Mouse (Mus musculus) splenic B cell, adult 2 months (primary cell): ENCODE data around the gene Fyttd1.
"Not testable (repeated sequence)": the region's sequence is repeated elsewhere in the genome, so short reads cannot be mapped to it uniquely, and the experiment has no call there.

Source experiments
- DNase-seq: peaks from one replicate; pipeline ENCODE4 v3.0.0-alpha.2; 2011; ENCODE audit warnings: low read depth, low spot score
- H3K27me3 ChIP-seq: 2 replicates; pipeline ENCODE4 v1.6.1; 2012; ENCODE audit warnings: mild to moderate bottlenecking, low read length, moderate library complexity, mixed read lengths; ENCODE audit not compliant: control insufficient read depth, poor library complexity, insufficient read depth, severe bottlenecking
- H3K36me3 ChIP-seq: 2 replicates; pipeline ENCODE4 v1.6.1; 2012; ENCODE audit warnings: mild to moderate bottlenecking, low read length, moderate library complexity, mixed read lengths; ENCODE audit not compliant: control insufficient read depth, poor library complexity, insufficient read depth, severe bottlenecking

The Fyttd1 gene

DNA sequence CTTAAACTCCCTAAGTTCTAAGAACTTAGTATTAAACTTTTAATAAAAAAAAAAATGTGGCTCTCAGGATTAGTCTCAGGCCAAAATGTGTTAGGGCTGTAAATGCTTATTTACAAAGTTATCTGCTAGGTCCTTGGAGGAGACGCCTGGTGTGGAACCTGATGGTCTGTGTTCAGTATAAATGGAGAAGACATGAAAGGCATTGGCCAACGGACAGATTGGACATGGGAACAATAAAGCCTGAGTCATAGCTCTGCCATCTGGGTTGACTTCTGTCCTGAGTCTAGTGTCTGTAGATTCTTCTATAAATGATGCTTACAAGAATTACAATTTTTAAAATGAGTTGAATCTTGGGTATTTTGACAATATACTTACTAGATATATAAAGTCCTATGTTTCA, 28.9 kb downstream of the Fyttd1 start:
- Histone ChIP-seq H3K36me3 (peaks cover 5% of the 10 kb centered on the region; the same call in 1 of the 2 replicates), H3K27me3 (no peaks in the 10 kb centered on the region)
- DNase-seq: no peak

DNA sequence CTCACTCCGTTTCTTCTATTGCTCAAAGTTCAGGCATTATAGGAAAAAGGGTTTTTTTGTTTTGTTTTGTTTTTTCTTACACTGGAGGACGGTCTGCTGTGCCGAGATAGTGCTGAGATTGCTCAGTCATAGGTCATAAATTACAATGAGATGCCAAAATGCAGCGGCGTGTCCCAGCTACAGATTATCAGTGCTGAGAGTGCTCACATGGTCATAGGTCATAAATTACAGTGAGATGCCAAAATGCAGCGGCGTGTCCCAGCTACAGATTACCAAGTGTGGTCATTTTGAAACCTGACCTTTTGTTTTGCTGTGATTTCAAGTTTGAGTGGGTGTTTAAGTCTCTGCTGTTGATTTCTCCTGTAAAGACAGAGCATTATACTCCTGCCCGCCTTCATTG, 29.4 kb downstream of the Fyttd1 start:
- Histone ChIP-seq H3K36me3 (peaks cover 5% of the 10 kb centered on the region; the same call in 1 of the 2 replicates), H3K27me3 (no peaks in the 10 kb centered on the region)
- DNase-seq: no peak

DNA sequence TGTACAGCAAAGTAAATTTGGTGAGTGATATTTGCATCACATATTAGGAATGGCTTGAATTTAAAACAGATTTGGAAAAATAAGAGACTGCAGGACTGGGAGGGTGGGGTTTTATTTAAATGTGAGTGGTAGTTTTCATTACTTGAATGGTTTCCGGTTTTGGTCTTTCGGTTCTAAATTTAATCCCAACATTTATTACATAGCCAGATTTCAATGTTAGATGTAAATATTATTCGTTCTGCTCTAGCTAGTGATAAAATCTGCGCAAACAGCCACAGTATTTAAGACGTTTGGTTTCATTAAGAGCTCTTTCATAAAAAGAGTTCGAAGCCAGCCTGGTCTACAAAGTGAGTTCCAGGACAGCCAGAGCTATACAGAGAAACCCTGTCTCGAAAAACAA, 35.9 kb downstream of the Fyttd1 start:
- H3K27me3 ChIP-seq: no peaks in the 10 kb centered on the region
- no peak for DNase-seq
- no peaks in the 10 kb centered on the region for H3K36me3 ChIP-seq

DNA sequence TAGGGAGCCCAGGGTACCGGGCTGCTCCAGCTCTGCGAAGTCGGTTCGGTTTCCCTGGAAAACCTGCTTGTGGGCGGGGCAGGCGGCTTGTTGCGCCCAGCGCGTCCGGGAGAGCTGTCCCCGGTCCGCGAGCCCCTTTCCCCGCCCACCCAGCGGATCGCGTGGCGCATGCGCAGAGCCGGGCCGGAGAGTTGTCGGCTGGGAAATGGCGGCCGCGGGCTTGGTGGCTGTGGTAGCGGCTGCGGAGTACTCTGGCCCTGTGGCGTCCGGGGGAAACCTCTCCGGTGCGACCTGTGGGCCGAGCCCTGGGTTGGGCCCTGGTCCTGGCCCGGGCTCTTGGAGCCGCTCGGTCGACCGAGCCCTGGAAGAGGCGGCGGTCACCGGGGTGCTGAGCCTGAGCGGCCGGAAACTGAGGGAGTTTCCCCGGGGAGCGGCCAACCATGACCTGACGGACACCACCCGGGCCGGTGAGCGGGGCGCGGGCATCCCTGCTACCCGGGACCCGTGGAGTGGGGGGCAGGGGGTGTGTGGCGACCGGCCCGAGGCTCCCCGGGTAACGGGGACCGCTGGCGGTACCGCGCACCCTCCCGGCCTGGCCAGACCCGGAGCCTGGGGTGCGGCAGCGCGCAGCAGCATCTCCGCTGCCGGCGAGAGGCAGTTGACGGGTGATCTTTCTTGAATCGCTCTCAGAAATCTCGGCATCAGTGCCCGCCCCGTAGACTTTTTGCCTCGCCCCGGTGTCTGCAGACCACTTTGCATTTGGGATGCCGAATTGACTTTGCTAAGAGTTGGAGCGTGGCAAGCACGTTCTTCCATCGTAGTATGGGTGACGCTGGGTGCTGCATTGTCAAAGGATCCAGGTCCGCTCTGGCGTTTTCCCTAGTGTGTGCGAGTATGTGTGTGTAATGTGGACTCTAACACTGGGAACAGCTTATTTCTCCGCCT, 36.9 kb downstream of the Fyttd1 start, which contains the start of gene Lrch3:
Gene Lrch3 (plus strand): TSS at position 164 of the 945 bp plus-strand sequence.
- Histone ChIP-seq H3K36me3 (no peaks in the 10 kb centered on the region), H3K27me3 (no peaks in the 10 kb centered on the region)
- DNase-seq: peak; percentile 91

DNA sequence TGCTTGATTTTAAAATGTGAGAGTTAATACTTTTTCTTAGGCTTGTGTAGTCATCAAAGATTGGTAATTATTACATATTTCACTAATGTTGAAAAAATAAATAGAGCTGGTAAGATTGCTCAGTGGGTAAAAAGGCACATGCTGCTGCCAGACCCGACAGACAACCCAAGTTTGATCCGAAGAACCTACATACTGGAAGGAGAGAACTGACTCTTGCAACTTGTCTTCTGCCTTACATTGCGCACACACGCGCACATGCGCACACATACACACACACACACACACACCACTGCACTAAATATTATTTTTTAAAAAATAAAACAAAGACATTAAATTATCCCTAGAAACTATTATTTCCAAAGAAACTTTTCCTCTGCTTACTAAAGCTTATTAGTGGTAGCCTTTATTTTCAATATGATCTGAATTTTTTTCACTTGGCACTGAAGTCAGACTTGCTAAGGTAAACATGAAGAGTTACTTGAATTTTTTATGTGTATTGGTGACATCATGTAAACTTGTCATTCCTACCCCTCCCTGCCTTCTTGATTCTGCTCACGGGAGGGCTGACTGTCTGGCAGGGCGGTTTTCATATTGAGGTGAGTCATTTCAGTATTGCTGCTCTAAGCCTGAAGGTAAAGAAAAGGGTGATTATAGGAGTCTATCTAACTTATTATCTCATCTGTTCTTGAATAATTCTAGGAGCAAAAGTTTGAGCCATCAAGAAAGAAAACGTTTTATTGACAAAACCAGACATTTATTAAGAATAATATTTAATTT, 38.2 kb downstream of the Fyttd1 start:
- H3K27me3 ChIP-seq: no peaks in the 10 kb centered on the region
- 0 out of 2 replicates have a peak, but pooled peaks cover 2% of the 10 kb centered on the region for H3K36me3 ChIP-seq
- peak; percentile 16 for DNase-seq

DNA sequence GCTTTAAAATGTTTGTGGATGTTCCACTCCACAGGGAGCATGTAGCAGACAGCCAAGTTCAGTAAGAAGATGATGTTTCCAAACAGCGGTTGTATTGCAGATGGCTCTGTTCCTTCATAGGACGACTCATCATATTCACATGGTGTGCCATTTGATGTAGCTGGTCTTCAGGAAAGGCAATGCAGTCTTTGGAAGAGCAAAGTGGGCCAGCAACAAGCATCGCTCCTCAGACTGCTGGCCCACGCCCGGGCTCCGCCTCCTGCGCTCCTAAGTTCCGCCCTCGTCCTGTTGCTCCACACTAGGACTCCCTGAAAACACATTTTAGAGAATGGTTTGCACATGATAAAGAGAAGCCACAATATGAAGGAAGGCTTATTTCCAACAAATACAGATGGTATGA, 49.3 kb downstream of the Fyttd1 start:
- H3K36me3 ChIP-seq, H3K27me3 ChIP-seq, DNase-seq: not testable (repeated sequence)

DNA sequence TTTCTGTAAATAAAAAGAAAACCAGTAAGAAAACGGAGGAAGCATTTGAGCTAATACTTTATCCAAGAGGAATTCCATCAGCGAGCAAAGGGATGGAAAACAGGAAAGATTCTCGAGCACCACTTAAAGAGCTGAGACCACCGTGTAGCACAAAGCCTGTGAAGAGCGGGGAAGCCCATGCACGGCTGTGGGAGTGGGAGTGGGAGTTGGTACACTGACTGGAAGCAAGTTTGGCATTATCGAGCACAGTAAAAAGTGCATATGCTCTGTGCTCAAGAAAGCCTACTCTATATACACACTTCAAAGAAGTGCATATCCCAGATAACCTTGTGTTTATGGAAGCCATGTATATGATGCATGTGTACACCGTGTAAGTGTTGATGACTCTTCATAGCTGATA, 49.7 kb downstream of the Fyttd1 start:
- no peaks in the 10 kb centered on the region for H3K36me3 ChIP-seq
- H3K27me3 ChIP-seq: no peaks in the 10 kb centered on the region

DNA sequence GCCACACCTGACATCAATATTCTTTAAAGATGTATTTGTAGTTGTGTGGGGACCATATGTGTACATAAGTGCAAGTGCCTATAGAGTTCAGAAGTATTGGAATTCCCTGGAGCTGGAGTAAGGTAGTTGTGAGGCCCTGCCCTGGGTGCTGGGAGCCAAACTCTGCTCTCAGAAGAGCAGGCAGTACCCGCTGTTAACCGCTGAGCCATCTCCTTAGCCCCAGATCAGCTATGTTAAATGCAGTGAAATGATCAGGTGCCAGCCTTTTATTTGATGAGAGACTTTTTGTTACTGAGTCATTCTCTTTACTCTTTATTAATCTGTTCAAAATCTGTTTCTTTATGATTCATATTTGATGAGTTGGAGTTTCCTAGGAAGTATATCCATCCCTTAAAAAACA, 52.6 kb downstream of the Fyttd1 start:
- no peak for DNase-seq
- Histone ChIP-seq H3K27me3 (no peaks in the 10 kb centered on the region), H3K36me3 (no peaks in the 10 kb centered on the region)

More for the DNA sequence above, 49.7 kb downstream of the Fyttd1 start:
- no peak for DNase-seq

DNA sequence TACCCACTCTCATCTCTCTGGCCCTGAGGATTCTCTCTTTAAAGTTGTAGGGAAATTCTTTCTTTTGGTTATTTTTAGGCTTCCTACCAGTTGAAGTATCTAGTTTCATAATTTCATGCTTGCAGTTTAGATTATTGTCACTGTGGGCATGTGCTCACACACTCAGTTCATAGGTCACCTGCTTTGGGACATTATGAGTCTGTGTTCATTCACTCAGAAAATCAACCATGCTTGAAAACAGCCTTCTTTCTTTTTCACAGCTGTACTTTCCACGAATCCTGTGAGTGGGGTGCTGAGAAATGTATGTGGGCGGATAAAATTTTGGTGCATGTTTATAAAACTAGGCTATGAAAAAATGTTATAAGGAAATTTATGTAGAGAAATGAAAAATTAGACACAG, 57.2 kb downstream of the Fyttd1 start:
- Histone ChIP-seq H3K27me3 (no peaks in the 10 kb centered on the region), H3K36me3 (no peaks in the 10 kb centered on the region)
- DNase-seq: peak; percentile 64

DNA sequence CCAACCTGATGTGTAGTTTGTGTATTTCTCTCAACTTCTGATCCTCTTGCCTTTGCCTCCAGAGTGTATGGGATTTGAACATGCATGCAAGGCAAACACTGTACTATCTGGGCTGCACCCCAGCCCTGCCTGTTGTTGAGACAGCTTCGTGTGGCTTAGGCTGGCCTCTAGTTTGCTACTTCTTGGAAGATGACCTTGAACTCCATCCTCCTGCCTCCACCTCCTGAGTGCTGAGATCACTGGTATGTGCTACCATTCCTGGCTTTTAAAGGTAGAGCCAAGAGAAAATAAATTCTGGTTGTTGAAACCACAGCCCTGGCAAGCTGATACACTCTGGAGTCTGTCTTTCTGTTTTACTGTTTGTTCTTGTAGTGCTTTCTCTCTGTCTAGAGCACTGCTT, 57.8 kb downstream of the Fyttd1 start:
- no peaks in the 10 kb centered on the region for H3K27me3 ChIP-seq
- no peak for DNase-seq
- H3K36me3 ChIP-seq: no peaks in the 10 kb centered on the region

DNA sequence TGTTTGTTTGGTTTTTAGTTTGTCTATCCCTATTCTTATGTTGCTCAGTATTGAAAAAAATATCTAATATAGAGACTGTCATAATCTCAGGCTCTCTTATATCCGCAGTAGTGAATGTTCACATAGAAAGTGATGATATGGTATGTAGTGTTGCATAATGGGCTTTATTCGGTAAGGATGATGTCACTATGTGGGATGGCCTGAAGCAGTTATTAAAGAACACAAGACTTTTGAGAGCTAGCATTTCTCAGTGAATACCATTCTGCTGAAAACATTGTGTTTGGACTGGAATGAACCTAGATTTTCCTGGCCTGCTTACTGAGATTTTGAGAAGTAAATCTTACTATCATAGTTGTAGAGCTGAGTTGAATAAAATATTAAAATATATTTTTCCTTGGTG, 60.1 kb downstream of the Fyttd1 start:
- H3K36me3 ChIP-seq: no peaks in the 10 kb centered on the region
- no peaks in the 10 kb centered on the region for H3K27me3 ChIP-seq
- DNase-seq: no peak

DNA sequence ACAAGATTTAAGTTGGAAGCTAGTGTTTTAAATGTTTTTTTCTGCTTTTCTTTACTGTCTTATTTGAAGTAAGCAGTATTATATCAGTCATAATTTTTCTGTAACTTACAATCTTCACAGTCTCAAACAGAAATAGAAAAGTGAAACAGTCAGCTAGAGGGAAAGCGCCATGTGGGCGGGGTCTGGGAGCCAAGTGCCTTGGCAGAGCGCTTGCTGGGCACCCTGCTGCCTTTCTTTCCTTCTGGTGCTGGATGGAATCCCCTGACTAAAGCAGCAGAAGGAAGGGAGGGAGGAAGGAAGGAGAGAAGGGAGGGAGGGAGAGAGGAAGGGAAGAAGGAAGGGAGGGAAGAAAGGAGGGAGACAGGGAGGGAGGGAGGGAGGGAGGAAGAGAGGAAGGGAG, 62.0 kb downstream of the Fyttd1 start:
- not testable (repeated sequence) for DNase-seq, H3K27me3 ChIP-seq, H3K36me3 ChIP-seq

DNA sequence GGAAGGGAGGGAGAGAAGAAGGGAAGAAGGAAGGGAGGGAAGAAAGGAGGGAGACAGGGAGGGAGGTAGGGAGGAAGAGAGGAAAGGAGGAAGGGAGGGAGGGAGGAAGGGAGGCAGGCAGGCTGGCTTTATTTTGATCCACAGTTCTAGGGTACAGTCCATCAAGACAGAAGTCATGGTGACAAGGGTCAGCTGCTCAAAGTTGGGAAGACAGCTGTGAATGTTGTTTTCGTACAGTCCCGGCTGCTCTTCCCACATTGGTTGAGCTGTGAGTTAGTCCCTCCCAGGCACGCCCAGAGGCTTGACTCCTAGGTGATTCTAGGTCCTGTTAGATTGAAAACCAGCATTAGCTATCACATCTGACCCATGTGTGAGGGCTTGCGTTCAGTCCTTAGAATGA, 62.4 kb downstream of the Fyttd1 start:
- H3K27me3 ChIP-seq, H3K36me3 ChIP-seq, DNase-seq: not testable (repeated sequence)

DNA sequence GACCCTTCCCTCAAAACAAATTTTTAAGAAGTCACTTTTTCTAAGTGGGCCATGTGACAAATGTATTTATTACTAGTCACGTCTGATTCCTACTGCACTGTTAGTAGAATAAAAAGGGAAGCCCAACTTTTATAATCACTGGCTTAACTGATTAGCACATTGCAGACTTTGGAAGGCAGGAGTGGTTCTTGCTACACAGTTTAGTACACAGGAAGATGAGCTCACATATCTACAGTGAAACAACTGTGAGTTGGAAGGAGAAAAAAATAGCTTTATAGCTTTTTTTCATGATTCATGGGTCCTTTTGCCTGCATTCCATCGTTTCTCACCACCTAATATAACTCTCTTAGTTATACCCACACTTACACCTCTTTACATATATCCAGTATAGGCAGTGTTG, 63.9 kb downstream of the Fyttd1 start:
- DNase-seq, H3K27me3 ChIP-seq, H3K36me3 ChIP-seq: not testable (repeated sequence)

DNA sequence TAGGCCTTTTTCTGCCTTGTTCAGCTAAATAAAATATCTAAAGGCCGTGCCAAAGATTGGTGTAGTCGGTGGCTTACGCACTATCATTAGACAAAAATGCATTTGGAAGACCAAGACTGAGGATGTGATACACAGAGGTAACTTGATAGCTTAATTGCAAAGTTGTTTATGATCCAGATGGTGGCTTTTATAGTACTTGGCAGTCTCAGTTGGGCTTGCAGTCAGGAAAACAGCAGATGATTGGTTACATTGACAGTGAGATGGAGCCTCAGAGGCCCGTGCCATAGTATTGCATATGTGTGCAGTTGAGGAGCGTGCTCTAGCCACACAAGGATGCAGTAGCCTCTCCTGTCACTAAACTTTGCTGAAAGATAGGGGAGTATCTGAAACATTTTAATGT, 65.4 kb downstream of the Fyttd1 start:
- DNase-seq: no peak
- Histone ChIP-seq H3K27me3 (no peaks in the 10 kb centered on the region), H3K36me3 (no peaks in the 10 kb centered on the region)
